Mouse (Mus musculus) adrenal gland, adult (tissue): ENCODE measurements at regions not wholly inside any gene's neighbourhood (a gene's known extent, or its start where the extent isn't known, plus 50 kb on each side); places are given as distances from the start of the nearest gene placed in this dataset.

Experiments used
- DNase-seq, 2 experiments: peaks; one replicate each; pipeline ENCODE4 v3.0.0; 2022 to 2023; ENCODE audit warnings: low spot score in 1 of 2; ENCODE audit not compliant: inconsistent age in 2 of 2

GRCm38 (mm10) chr17:67569865-67570264 lies 62.7 kb downstream of the Lrrc30 start:
- DNase-seq, result no peak

- peak; percentile 17 to 56 for DNase-seq
These were observed 66.3 kb downstream of the Lrrc30 start for GRCm38 (mm10) chr17:67566216-67566615.

- DNase-seq, result peak in 1 of 2 experiments; percentile 39
These were observed 66.8 kb downstream of the Lrrc30 start for GRCm38 (mm10) chr17:67565746-67566145.

- DNase-seq, result peak; percentile 48 to 66
These were observed 67.7 kb downstream of the Lrrc30 start for GRCm38 (mm10) chr17:67564845-67565244.

- DNase-seq, result no peak
These were observed 69.5 kb downstream of the Lrrc30 start for GRCm38 (mm10) chr17:67563036-67563435.

- peak; percentile 25 to 54 for DNase-seq
These were observed 70.7 kb downstream of the Lrrc30 start for GRCm38 (mm10) chr17:67561802-67562201.

- no peak for DNase-seq
These were observed 75.1 kb downstream of the Lrrc30 start for GRCm38 (mm10) chr17:67557351-67557870.

- DNase-seq, result no peak
These were observed 79.9 kb downstream of the Lrrc30 start for GRCm38 (mm10) chr17:67552581-67553139.

- no peak for DNase-seq
These were observed 83.4 kb downstream of the Lrrc30 start for GRCm38 (mm10) chr17:67548966-67549700.

- no peak for DNase-seq
These were observed 88.1 kb downstream of the Lrrc30 start for GRCm38 (mm10) chr17:67544410-67544809.

GRCm38 (mm10) chr17:67532331-67532730 lies 100.2 kb downstream of the Lrrc30 start:
- peak; percentile 72 to 85 for DNase-seq

- DNase-seq, result no peak
These were observed 111.6 kb downstream of the Lrrc30 start for GRCm38 (mm10) chr17:67520848-67521411.

- no peak for DNase-seq
These were observed 116.8 kb downstream of the Lrrc30 start for GRCm38 (mm10) chr17:67515601-67516147.

- no peak for DNase-seq
These were observed 117.9 kb downstream of the Lrrc30 start for GRCm38 (mm10) chr17:67514387-67515241.

- DNase-seq, result peak; percentile 67 to 73
These were observed 119.6 kb downstream of the Lrrc30 start for GRCm38 (mm10) chr17:67512699-67513450.

- DNase-seq, result no peak
These were observed 120.5 kb downstream of the Lrrc30 start for GRCm38 (mm10) chr17:67512008-67512407.

GRCm38 (mm10) chr17:67509921-67510320 lies 122.6 kb downstream of the Lrrc30 start:
- no peak for DNase-seq

- DNase-seq, result no peak
These were observed 123.4 kb downstream of the Lrrc30 start for GRCm38 (mm10) chr17:67509091-67509618.

- DNase-seq, result no peak
These were observed 124.2 kb downstream of the Lrrc30 start for GRCm38 (mm10) chr17:67508353-67508752.

GRCm38 (mm10) chr17:67506466-67506865 lies 126.1 kb downstream of the Lrrc30 start:
- no peak for DNase-seq
